Mouse (Mus musculus) fat pad, adult 2 months (tissue): Measurements from ENCODE around the gene Ncoa1.
"Not testable (repeated sequence)": the region's sequence is repeated elsewhere in the genome, so short reads cannot be mapped to it uniquely, and the experiment has no call there.

Source experiments
- DNase-seq: peaks from one replicate; pipeline ENCODE4 v3.0.0-alpha.2; 2011; ENCODE audit warnings: low read depth, low spot score; ENCODE audit errors: extremely low read depth

Gene Ncoa1

DNA sequence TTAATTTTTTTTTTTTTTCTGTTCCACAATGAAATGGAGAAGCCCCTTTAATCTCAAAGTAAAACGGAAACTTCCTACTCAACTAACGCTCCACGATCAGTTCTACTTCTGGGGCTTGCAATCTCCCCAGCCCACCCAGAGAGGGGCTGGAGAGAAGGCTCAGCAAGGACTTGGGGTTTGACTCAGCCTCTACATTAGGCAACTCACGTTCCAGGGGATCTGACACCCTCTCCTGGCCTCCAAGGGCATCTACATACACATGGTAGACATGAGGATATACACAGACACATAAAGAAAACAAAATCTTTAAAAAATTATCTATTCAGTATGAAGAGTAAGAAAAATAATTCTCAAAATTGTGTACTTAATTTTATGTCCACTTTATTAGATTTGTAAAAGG lies 73.8 kb downstream of the Ncoa1 start:
- no peak for DNase-seq

DNA sequence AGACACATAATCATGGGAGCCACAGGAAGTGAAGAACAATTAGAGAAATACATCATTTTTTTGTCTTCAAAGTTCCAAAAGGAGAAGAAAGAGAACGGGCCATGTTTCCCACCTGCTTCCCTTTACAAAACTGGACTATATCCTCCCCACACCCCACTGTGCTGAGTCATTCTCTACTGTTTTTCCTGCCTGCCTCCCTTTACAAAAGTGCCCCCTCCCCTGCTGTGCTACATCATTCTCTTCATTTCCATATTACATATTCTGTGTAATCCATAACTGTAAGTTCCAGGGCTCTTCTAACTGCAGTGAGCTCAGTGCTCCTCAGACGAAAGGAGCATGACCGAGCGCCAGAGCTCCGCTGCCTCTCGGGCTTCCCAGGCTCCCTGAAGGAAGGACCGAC lies 80.8 kb downstream of the Ncoa1 start:
- no peak for DNase-seq

DNA sequence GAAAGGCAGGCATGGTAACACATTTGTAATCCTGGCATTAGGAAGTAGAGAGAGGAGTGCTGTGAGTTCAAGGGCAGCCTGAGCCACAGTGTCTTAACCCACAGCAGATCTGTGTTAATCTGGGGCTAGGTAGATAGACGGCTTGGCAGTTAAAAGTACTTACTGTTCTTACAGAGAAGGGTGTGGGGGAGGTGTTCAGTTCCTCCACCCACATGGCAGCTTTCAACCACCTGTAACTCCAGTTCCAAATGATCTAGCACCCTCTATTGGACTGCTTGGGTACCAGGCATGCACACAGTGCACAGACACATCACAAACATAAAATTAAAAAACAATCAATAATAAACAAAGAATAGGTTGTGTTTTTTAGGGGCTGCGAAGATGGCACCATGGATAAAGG lies 84.4 kb downstream of the Ncoa1 start:
- DNase-seq: peak; percentile 46

DNA sequence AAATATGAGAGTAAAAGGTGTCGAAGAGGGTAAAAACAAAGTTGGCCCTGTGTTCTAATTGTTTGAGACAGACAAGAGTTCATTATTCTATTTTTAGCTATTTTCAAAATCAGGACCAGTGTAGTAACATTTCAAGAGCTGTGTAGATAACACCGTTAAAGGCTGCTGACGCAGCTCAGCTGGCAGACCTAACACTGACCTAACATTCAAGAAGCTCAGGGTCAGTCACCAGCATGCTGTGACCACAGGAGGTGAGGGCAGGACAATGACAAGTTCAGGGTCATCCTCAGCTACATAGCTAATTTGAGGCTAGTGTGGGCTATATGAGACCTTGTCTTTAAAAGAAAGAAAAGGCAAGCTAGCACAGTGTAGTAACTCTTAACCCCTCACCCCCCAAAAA lies 84.9 kb downstream of the Ncoa1 start:
- DNase-seq: no peak

DNA sequence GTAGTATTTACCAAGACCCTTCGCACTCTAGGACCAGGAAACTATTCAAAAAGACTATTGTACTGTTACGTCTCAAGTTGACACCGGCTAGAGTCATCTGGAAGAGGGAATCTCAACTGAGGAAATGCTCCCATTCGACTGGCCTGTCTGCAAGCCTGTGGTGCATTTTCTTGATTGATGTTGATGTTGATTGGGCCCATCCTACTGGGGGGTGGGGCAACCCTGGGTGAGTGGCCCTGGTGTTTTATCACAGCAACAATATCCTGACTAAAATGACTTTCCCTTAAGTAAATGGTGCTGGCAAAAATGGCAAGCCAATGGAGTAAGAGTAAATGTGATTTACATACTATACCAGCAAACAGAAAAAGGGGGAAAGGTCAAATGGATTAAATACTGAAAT lies 85.7 kb downstream of the Ncoa1 start:
- DNase-seq: no peak

DNA sequence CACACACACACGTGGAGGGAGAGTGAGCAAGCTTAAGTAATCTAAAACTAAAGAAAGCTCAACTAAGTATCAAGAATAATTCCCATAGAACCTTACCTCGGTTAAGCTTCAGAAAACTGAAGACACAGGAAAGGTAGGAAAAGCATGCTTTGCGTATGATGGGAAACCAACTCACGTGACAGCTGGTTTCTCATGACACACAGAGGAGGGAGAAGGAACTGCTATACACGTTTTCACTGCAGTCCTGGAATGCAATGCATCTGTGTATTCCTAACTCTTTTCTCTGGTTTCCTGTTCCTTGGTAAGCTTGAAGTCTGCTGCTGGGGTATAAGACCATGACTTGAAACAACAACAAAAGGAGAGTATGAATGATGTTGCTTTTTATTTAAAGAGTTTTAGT lies 86.3 kb downstream of the Ncoa1 start:
- DNase-seq: no peak

DNA sequence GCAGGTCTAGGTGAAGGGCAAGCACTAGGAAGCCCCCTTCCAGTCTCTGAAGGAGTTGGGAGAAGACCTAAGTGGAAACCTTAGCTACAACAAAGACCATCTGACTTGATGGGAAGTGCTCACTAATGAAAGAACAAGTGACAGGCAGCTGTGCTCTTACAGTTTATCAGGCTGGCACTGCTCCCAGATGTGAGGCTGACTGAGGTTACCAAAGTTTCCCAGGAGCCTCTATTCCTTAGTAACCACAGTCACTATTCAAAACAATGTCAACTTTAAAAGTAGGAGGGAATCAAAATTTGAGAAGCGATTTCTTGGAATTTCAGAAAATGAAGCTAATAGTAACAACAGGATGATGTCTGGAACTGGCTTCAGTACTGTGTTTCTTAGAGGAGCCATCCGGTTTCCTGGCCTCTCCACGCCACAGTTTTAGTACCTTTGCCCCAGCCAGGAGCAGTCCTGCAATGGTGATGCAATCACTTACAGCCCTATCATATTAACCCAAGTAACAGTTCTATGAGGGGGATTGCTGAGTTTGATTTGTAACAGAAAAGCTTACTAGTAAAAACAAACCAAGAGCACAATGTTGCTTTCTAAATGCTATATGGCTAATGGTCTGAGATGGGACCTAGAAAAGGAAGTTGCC lies 90.8 kb downstream of the Ncoa1 start:
- no peak for DNase-seq

DNA sequence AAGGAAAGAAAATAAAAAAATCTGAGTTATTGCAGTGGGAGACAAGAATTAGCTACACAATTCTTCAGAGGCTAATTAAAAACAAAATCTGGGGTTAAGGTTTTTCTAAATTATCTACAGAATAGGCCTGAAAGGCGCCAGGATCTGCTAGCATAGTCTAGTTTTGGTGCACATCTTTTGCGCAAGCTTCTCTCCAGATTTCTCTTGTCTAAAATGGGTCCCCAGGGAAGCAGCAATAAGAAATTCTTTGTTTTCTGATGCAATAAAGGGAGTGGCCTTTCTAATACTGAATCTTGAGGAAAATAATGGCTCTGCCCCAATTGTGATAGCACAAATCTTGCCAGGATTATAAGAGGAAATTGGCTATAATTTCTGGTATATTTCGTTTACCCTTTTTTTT lies 93.9 kb downstream of the Ncoa1 start:
- no peak for DNase-seq

DNA sequence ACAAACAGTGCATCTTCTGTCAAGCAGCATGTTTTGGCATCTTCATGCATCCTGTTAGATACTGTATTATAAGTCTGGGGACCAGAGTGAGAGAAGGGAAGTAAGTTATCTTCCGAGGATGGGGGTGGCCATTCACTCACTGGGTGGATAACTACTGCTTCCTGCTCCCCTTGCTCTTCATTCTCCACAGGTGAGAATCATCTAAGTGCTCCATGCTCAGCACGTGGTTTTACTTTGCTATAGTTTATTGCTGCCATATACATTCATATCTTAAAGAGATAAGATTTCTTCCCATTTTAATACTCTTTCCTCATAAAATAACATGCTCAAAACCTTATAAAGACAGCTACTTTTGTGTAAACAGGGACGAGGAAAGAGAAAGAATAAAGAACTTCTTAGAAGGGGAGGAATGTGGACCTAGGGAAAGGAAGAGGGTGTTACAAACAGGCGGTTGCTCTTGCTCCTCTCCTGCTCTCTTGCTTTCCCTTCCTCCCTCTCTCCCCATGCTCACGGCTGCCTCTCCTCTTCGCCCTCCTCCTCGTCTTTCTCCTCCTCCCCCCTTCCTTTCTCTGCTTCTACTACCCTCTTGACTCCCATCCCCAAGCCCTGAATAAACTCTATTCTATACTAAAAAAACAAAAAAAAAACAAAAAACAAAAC lies 97.6 kb downstream of the Ncoa1 start:
- no peak for DNase-seq

DNA sequence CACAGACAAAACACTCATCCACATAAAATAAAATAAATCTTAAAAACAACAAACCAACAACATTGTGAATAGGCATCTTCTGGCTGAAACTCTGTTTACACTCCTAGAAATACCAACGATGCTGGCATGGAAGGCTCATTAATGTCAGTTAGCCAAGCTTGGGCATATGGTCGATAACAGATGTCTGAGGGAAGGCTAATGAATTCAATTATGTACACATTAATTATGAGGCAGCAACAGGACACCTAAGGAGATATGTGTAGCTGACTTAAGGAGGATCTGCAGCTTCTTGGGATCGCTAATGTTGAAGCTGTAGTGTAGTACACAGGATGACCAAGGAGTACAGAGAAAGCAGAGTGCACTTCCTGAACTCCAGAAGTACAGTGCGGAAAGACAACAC lies 100.5 kb downstream of the Ncoa1 start:
- no peak for DNase-seq

DNA sequence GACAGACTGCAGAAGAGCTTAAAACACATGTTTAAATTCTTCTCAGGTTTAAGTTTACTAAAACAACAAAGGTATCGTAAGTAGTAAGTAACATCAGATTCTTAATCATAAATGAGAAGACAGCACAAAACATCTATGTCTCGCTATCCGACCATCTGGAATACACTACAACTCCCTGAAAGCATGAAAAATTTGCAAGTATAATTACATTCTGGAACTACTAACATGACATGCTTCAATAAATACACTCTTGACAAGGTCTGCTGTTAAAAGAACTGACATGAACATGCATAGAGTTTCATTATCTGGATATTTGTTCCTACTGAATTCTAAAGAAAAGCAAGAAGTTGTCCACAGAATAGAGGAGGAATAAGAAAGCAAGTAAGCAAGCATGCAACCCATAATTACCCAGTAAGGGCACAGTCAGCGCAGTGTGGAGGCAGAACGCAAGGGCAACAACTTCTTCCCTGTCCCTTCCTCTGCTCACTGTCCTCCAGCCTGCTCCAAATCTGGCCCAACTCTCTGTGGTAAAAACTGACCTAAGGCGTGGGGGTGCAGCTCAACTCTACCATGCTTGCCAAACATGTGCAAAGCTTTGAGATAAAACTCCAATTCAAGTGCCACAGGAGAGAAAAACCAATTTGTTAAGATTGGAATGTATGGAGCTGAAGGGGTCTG lies 102.0 kb downstream of the Ncoa1 start:
- no peak for DNase-seq

DNA sequence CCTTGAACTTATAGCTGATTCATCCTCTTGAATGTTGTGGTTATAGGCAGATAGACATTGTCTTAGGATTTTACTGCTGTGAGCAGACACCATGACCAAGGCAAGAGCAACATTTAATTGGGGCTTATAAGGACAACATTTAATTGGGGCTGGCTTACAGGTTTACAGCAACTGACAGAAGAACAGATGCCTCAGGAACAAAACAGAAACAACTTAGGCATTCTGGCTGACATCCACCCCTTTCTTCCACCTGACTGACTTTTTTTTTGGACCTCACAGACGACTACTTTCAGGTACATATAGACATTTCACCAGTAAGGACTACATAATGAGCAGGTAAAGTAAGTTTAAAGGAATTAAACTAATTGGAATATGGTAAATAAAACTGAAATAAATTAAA lies 105.6 kb downstream of the Ncoa1 start:
- no peak for DNase-seq

DNA sequence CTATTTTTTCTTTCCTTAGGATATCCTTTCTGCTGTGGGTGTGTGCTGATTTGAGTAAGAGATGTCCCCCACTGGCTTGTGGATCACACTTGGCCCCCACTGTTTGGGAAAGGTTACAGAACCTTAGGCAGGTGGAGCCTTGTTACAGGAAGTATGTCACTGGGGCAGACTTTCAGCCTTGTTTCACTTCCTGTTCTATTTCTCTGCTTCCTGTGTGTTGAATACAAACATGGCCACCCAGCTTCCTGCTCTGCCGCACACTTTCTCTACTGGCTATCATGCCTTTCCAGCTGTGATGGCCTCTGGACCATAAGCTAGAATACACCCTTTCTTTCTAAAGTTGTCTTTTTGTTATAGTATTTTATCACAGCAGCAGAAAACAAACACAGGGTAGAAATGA lies 111.0 kb downstream of the Ncoa1 start:
- DNase-seq: no peak

DNA sequence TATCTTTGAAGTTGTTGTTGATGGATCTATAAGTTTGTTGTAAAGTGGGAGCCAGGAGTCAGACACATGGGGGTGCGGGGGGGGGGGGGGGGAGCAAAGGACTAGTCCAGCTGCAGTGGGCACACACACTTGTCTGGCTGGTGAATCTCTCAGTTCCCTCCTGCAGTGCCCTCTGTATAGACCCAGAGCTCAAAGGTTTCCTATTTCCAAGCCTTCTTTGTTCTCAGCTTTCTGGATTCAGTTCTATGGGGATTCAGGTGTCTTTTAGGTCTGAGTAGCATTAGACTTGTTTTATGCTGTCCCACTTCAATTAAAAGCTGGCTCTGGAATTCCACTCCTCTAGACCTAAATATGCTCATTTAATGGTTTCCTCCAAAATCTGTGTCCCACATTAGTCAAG lies 117.5 kb downstream of the Ncoa1 start:
- no peak for DNase-seq

DNA sequence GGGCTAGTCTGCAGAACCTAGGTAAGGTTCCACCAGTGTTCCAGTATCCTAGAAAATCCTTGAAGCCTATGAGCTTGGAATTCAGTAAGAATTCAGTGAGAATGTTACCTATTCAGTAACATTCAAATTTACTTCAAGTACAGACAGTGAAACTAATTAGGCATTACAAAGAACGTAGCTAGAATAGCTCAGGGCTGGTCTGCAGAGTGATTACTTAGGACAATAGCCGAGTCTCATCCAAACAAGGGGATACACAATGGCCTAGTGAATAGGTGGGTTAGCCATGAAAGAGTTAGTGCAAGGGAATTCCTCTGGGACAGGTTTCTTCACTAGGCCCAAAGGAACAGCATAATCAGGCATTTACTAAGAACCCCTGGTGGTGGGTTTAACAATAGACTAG lies 118.3 kb downstream of the Ncoa1 start:
- not testable (repeated sequence) for DNase-seq

DNA sequence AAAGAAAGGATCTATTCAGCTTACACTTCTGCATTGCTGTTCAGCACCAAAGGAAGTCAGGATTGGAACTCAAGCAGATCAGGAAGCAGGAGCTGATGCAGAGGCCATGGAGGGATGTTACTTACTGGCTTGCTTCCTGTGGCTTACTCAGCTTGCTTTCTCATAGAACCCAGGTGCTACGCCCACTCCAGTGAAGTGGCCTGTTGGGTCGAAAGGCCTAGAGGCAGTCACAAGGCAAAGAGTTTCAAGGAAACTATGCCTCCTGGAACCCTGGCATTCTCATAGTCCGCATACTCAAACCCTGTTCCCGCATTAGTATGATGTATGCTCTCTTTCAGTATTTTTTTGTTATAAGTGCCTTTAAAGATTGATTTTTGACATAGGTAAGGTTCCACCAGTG lies 118.9 kb downstream of the Ncoa1 start:
- DNase-seq: no peak

DNA sequence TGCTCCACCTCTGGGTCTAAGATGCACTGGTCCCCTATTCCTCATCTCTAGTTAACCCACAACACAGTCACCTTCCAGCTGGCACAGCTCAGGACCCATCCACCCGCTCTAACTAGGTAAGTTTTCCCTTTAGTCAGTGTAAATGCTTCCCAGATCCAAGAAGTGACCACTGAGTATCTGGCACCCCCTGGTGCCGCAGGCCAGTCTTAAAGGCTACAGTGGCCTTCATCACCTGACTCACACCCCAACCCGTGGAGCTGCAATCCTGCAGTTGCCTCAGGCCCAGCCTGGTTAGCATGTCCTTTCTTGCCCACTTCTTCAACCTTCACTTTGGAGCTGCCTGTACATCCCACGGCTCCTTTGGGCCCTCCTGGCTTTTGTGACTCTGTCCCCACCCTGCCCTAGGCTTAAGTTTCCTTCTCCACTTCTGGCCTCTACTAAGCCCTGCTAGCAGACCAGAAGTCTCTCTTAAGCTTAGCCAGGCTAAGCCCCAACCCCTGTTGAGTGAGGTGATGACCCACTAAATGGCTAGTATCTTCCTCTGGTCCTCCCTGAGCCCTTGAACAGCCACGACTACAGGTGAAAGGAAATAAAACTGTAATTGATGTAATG lies 120.0 kb downstream of the Ncoa1 start:
- DNase-seq: no peak

DNA sequence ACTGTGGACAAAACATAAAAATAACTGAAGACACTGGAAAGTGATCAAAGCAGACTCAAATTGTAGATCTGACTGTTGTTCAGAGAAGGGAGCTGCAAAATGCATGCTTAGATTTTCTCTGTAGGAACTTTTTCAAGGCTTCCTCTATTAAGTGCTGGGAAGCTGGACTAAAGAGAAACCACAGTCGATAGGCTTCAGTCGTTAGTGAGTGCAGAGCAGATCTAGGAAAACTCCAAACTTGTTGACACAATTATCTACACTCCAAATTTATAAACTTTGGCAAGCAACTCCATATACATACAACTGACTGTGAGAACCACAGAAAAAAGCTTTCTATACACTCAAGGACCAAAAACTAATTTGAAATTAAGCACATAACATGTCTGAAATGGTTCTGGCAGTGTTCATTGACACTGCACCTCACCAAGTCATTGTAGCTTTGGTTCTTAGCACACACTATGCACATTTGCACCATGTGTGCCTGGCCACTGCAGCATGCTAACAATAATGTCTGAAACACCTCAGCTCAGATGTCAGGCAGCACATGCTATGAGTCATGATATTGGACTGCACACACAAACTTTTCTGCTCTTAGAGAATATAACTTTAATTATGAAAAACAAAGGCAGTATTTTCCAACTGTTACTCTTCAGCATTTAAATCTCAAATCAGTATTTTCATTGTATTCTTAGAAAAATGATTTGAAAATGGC lies 121.8 kb downstream of the Ncoa1 start:
- no peak for DNase-seq

DNA sequence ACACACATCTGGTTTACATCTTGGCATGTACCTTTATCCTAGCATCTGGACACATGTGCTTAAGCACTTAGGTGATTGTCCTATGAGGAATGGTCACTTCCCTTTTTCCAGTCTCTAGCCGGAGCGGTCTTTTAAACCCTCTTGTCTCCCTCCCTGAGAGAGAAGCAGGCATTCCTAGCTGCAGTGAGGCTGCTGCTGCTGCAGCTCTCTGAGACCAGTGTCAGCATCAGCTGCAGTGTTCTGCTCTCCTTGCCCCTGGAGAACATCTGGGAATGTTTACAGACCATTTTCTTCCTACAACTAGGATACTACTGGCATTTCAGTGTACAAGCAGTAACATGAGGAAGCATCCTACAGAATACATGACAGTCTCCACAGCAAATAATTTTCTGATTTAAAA lies 133.8 kb downstream of the Ncoa1 start:
- DNase-seq: no peak

DNA sequence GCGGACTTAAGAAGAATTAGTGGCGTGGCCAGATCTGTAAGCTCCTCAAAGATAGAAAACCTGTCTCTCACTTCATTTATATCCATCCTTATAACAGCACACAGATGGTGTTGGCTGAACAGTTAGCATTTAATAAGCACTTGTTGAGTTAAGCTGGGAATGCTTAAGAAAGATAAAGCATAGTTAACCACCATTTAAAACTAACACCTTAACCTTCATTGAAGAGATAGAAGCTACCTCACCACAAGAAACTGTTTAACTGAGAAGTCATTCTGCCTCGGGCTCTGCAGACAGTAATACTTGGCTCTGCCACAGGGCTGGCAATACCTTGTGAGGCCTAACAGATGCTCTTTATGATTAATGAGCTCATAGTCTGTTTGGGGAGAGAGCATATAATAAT lies 134.9 kb downstream of the Ncoa1 start:
- no peak for DNase-seq

DNA sequence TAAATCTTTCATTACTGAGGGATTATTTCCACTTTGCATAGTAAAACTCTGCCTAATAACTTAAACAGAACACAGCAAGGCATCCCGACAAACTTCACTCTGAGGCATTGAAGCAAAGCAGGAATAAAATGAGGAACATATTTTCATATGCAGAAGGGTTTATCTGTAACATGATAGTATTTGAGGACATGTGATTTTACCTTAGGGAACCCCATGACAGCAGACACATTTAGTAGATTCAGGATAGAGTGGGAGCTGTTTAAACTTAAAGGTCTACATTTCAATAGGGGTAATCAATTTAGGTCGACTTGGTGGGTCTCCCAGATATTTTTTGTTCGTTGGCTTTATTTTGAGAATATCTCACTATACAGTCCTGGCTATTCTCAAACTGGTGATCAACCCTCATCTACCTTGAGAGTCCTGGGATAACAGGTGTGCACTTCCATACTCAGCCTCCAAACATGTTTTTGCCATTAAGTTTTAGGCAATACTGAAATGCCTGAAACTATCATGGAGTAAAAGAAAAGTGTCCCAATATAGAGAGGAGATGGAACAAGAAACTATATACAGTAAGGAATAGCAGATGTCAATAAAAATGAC lies 136.6 kb downstream of the Ncoa1 start:
- DNase-seq: no peak
